Mouse (Mus musculus): ENCODE measurements around the gene Gas7.
A peak's percentile ranks its signal among the peaks of the same experiment; 100 is the strongest.

Gene Gas7

DNA sequence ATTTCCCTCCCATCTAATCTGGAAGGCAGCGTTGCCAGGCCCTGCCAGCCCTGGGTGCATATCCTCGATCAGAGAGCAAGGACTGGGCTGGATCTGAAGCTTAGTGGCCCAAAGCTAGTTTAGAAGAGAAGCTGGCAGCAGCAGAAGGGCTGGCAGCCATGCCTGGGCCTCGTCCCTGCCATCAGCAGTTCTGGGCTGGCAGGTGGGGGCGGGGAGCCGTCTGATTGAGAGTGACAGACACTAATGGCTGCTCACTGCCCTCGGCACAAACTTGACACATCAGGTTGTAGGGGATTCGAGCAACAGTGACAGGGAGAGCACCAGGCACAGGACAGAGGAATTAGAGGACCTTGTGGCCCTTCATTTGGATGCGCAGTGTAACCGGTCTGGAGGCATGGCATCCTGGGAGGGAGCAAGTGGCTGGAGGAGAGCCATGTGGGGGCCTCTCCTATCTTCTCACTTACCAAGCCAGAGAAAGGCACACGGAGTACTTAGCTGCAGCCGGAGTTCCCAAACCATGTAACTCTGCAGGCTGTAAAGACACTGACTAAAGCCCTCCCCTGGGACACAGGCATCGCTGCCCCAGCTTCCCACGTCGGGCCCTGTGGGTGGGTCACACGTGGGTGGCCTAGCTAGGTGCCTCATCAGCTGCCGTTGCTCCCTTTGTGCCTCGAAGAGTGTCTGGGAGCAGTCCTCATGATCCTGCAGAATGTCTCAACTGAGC, 200.2 kb downstream of the Gas7 start:
- no peak for DNase-seq (ENCODE audit: low spot score)

DNA sequence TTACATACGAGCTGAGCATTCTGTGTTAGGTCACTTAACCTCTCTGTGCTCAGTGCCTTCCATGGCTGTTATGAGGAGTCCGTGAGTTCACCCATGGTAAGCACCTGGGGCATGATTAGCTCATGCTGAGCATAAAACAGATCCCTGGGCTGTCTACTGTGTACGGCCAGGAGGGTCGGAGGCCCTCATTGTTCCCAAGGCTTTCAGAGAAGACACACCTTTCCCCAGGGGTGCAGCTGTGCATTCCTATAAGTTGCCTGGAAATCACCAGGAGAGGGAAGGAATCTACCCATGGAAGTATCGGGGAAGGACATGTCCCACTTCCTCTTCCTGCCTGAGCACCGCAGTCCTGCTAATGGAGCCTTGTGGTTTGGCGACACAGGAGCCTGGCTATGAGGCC, 201.1 kb downstream of the Gas7 start:
- DNase-seq (ENCODE audit: low spot score): no peak

DNA sequence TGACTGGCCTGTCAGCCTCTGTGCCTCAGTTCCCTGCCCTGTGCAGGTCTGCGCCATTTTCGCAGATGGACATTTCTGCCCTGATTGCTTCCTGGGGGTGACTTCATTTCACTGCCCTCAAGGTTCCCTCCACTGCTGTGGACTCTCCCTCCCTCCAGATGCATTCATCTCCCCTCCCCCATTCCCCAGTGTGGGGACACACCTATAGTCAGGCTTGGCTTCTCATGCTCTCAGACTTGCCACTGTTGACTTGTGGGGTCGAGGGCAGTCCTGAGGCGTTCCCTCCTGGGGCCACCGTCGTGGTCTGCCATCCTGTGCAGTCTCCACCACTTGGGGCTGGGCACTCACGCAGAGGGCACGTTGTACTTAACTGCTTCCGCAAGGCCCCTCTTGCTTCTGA, 201.6 kb downstream of the Gas7 start:
- no peak for DNase-seq (ENCODE audit: low spot score)

DNA sequence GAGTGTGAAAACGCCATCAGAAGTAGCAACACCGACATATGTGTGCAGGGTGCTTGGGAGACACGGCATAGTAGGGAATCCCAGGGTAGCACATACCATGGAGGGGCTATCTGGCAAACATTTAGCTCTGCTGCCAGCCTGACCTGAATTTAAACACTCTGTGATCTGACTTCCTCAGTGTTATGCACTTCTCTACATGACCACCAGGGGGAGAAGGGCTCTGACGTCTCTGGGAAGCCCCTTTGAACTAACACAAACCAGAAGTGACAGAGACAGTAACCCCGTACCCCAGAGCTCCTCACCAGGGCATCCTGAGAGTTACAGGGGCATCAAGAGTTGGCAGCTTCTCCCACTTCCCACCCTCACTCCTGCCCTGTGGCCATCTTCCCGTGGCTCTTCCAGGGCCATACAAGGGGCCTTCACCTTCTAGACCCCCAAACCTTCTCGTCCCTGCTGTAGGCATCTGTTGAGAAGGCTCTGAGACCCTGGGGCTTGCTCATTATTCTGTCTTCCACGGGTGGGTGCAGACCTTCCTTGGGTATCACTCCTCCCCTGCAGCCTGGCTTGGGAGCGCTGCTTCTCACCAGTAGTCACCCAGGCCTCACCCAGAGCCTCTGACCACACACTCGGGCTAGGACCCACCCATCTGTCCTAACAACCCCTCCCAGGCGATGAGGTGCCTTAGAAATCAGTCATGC, 202.6 kb downstream of the Gas7 start:
- no peak for DNase-seq (ENCODE audit: low spot score)

DNA sequence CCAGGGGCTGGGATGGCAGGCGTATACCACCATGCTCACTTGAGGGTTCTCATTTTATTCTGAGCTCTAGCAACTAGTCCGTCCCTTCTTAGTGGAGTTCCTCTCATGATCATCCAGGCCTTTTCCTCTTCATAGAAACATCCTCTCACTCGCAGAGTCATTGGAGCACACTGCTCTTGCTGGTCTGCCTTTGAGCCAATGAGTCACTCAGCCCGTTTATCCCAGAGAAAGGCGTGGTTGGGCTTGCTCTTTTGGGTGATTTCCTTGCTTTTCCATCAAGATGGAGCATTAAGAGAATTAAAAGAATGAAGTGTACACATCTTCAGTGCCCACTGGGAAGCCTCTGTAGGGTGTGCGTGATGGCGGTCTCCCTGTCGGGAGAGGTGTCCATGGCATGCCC, 206.2 kb downstream of the Gas7 start:
- no peak for DNase-seq (ENCODE audit: low spot score)

DNA sequence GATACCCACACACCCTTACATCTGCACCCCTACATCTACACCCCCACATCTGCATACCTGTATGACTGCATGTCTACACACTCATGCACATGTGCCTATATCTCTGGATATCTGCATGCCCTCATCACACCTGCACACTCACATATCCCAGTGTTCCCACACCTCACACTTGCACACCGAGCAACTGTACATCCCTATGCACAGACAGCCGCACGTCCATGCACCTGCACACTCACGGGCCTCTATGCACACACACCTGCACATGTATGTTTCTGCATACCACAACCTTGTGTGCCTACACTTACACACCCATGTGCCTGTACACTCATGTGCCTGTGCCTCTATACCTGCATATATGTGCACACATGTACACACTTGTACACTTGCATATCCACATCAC, 208.2 kb downstream of the Gas7 start:
- DNase-seq (ENCODE audit: low spot score): no peak

DNA sequence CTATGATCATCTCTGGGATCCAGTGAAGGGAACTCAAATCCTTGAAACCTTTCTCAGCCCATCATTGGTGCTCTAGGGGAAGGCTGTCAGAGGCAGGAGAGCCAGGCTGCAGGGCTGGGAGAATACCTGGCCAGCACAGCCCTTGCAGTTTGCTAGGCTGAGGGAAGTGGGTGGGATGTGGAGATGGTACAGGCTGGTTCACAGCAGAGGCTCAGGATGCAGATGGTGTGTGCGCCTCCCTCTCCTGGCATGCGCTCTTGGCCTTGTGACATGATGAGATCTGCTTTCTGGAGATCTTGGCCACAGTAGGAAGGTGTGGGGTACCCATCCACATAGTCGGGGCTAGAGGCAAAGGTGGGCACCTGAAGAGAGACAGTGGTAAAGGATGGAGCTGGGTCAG, 209.0 kb downstream of the Gas7 start:
- no peak for DNase-seq (ENCODE audit: low spot score)

DNA sequence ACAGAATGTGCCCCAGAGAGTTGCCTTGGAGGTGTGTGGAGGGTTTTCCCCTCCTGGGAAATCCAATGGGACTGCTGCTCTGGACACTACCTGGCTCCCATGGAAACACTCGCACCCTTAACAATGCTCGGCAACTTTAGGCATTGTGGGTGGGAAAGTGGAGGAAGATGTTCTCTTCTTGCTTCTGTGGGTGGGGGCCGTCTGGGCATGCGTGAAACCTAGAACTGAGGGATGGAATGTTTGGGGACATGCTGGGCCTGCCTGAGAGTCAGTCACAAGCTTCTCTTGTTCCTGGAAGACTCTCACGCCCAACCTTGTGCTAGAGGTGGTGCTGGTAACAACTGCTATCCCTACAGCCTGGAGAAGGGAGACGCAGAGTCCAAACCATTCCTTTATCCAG, 209.7 kb downstream of the Gas7 start:
- no peak for DNase-seq (ENCODE audit: low spot score)

DNA sequence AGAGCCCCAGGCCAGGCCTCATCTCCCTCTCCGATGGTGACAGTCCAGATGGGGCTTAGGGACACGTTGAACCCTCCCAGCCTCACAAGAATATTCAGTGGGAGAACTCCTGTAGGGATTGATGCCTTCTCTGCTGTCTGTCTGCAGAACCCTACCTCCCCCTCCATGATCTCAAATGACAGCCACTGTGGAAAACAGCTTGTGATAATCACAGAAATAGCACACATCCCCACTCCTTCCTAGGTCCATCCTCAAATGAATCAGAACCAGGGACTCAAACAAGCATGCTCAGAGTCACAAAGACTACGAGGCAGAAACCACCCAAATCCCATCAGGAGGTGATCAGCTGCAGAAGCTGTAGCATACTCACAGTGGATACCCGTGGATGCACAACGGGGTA, 210.9 kb downstream of the Gas7 start:
- DNase-seq (ENCODE audit: low spot score): no peak

DNA sequence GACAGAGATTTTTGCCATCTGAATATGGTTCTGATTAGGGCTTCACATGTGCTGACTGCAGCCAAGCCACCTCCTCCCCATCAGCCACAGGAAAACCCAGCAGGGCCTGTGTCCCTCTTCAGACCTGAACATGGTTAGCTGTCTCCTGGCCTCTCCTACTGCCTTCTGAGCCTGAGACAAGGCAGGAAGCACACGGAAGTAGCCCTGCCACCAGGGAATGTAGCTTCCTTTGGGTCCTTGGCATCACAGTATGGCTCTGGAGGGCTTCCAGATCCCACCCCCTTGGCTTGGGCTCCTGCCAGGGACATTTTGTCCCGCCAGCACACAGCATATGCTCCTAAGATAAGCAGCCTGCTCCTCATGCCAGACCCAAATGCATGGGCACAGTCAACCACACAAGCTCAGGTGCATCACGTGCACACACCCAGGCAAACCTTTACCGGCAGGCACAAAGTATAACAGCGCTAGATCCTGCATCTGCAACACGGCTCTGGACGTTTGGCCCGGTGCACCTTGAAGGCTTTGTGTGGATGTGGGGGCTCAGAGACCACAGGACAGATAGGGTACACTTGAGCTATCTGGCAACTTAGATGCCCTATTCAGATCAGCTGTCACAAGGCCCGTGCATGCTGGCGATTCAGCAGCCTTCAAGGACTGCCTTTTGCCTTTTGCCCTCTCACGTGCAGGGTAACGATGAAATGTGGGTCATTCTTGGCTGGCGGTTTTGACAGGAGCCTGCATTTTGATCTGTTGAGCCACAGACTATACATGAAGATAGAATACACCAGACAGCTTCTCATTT, 212.5 kb downstream of the Gas7 start:
- DNase-seq (ENCODE audit: low spot score): peak; percentile 74

DNA sequence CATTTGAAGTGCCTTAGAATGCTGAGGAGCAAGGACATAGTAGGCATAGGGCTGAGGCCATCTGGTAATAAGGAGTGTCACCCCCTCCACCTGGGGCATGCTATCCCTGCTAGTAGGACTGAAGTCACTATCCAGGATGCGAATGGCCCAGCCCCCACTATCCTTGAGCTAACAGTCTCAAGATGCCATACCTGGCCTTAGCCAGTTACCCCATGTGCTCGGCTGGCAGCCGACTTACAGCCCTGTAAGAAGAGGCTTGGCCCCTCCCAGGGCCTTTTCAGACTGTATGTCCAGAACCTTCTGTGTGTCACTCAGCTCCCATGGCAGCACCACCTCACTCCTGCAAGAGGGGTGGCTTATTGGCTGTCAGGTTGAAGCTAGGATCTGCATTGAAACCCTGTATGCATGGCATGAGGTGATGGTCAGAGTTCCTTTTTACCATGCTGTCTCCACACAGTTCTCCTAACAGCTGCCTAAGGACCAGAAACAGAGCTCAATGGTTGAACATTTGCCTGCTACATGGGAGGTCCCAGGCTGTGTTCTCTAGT, 213.3 kb downstream of the Gas7 start:
- DNase-seq (ENCODE audit: low spot score): no peak

DNA sequence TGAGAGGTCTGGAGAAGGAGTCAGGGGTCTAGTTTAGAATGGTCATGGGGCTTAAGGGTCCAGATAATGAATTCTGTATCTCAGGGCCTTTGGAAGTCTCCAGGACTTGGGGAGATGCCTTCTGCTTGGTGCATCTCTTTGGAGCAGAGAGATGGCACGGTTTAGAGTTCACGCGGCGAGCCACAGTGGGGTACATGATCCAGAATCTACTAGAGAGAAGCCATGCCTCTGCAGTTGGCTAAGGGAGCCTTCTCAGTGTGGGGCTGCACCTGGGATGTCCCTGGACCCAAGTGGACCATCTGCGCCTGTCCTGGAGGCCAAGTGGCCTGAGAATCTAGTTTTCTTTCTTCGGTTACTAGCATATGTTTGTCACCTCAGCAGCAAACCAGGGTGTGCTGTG, 214.8 kb downstream of the Gas7 start:
- no peak for DNase-seq (ENCODE audit: low spot score)

DNA sequence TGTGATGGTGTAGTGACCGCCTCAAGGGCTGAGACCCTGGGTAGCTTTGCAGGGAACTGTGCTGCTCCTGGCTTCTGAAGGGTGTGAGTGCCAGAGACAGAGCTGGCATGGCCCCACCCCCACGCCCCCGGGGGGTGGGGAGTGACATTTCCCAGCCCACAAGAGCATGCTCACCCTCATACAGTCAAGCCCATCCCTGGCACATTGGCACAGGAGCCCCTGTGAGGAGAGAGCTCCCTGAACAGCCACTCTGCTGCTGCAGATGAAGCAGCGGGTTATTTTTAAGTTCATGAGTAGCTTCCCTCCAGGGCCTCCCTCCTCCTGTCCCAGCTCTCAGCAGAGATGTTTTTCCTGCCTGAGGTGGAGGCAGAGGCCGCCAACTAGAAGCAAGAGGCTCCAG, 216.9 kb downstream of the Gas7 start:
- DNase-seq (ENCODE audit: low spot score): no peak

DNA sequence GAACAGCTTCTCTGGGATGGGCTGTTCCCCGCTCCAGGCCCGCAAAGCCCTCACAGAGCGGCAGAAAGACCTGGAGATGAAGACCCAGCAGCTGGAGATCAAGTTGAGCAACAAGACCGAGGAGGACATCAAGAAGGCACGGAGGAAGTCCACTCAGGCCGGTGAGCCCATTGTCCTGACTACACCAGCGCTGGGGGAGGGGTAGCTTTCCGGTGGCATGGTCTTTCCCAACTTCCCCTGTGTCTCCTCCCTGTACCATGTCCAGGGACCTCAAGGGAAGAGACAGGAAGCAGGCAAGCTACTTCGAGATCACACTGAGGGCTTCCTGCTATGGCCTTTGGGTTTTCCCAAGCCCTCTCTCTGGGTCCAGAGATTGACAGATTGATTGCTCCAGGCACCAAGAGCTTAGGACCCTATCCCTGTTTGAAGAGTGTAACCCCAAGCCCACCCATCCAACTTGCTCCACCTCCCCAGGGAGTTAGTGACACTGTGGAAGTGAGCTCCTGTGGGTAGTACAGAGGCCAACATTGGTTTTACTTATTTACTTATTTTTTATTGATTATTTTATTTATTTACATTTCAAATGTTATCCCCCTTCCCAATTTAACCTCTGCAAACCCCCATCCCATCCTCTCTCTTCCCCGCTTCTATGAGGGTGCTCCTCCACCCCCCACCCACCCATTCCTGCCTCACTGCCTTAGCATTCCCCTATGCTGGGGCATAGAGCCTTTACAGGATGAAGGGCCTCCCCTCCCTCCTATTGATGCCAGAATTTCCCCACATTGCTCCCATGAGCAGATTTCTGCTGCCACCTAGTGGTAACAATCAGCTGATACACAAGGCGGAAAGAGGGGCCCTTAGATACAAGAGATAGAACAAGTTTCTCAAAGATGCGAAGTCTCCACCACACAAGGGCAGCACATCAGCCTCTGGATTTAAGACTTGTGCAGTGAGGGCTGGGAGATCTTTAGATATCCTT, 220.6 kb downstream of the Gas7 start:
- peak; percentile 54 for DNase-seq (ENCODE audit: low spot score)

DNA sequence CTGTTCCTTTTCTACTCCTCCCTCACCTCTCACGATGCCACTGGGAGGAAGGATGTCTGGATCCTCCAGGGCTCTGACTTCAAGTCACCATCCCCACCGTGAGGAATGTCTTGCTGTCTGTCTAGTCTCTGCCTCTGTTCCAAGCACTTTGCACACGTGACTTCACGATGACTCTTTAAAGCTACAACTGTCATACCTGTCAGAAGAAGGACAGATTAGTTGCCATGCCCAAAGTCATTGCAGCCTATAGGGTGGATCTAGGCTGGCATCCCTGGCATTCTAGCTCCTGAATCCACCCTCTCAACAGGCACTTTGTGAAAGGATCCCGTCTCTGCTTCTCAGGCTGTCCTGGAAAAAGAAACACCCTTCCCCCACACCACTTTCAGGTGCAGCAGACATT, 224.1 kb downstream of the Gas7 start:
- DNase-seq (ENCODE audit: low spot score): no peak

DNA sequence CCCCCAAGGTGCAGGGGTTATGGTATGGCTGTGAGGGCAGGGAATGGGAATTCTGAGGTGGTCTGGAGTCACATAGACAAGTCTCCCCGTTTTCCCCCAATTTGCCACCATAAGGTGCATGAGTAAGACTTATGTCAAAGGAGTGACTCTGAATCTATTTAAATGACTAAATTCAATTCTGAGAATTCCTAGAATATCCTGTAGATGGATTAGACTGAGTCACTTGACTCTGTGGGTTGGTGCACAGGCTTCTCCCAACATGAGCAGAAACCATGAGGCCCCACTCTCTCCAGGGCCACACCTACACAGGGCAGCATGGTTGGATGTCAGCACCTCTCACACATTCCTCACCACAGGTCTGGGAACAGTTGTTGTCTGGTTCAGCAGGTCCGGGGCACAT, 224.7 kb downstream of the Gas7 start:
- DNase-seq (ENCODE audit: low spot score): no peak

DNA sequence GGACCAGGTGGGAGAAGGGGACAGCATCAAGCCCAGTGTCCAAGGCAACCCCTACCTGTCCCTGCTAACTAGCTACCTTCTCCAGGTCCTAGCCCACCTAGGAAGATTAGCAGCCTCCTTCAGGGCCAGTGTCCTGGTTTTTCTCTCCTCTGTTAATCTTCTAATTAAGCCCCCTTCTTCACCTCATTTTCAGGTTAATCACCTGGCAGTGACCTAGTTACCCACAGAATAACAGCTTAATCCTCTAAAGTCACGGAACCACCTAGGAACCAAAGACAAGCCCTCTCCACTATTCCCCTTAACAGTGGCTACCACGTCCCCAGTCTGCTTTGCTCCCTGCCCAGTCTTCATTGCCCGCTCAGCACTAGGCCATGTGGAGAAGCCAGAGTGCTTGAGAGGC, 226.6 kb downstream of the Gas7 start:
- DNase-seq (ENCODE audit: low spot score): no peak

DNA sequence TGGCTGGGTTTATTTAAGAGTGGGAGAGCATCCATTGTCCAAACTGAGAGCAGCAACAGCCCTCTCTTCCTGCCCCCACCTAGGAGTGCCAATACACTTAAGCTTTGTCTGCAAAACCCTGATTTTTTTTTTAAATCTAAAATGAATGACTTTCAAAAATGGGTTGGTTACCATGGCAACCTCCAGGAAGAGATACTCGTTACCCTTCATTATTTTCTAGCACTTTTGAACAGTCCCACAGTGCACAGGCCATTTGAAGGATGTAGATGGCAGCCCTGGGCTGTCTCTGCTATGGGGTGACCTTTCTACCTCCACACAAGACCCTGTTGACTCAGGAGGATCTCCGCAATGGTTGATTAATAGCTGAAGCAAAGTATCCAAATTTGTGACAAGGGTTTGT, 230.9 kb downstream of the Gas7 start:
- no peak for DNase-seq (ENCODE audit: low spot score)

DNA sequence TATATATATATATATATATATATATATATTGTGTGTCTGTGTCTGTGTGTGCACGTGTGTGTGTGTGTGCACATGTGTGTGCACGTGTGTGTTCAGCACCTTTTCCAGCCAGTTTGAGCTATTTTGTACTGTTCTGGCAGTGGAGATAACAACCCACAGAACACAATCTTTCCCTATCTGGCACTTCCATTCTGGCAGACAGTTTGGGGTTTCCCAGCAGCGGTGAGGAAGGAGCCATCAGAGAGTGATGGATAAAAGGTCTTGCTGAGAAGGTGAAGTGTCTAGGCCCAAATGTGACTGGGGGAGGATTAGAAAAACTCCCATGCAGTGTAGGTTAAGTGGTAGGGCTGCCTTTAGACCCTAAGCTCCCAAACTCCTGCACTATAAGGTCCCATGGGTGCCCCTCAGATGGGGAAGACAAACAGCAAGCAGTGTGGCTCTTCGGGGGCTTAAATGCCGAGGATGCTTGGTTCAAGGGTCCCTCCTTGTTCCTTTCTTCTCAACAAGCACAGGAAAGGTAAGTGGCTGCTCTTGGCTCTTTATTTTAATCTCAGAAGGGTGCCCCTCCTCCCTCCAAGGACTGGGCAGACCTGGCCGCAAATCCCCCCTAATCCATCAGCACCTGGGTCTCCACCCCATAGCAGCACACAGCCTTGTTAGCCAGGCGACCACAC, 239.6 kb downstream of the Gas7 start, which contains the start of gene Rcvrn:
TSS of gene Rcvrn (plus strand) at position 624 of the 674 bp plus-strand sequence.
- no peak for DNase-seq (ENCODE audit: low spot score)

DNA sequence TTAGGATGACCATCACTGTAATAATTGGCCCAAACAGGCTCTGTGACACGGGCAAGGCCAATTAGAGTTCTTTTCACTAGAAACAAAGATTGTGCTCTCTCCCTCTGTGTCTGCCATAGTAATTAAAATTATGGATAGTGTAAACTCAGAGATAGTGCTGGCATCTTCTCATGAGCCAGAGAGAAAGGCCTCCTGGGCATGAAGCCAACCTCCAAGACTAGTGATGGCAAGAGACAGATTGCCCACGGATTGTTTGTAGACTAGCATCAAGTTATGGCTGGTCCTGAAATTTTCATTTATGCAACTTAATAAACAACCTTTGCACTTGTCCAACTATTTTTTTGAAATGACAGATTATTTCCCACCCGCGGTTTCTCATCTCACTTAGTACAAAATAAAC, 257.7 kb downstream of the Gas7 start:
- DNase-seq (ENCODE audit: low spot score): no peak

DNA sequence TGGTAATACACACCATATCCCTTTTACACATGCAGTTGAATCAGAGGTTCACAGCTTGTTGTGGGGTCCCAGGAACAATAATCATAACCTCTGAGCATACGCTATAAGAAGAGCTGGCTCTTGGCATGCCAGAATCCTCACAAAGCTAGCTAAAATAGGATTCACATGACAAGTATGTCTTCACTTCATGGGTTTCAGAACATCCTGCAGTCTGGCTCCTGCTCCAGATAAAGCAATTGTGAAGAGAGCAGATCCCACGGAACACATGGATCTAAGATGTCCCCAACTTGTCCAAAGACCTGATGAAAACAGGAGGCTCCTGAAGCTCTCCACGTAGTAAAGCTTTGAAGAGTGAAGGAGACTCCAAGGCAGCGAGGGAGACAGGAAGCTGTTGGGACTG, 260.1 kb downstream of the Gas7 start:
- DNase-seq (ENCODE audit: low spot score): no peak
